Mouse (Mus musculus): ENCODE measurements around the gene Dusp2. TPM values are rescaled to one million over a fixed set of nuclear protein-coding genes. Genes with fewer than 3 reads are reported as not detected.

Gene Dusp2
- polyA plus RNA-seq, 1 experiment from 2014 or later, result 4.4 TPM

GRCm38 (mm10) chr2:127316431-127316830 lies 19.5 kb upstream of the Dusp2 start:
- Histone ChIP-seq H3K4me2 (no peak overlapping the region), H3K9me3 (ENCODE audit: control insufficient read depth, low read length) (no peaks in the 10 kb centered on the region), H3K4me3 (ENCODE audit: low read depth, low read length) (no peak overlapping the region), H3K27me3 (ENCODE audit: control insufficient read depth, insufficient read depth, low read length) (no peaks in the 10 kb centered on the region), H3K36me3 (ENCODE audit: control insufficient read depth, insufficient read depth, low read length) (no peaks in the 10 kb centered on the region), H3K27ac (ENCODE audit: low read depth, low read length) (no peak overlapping the region), H3K4me1 (ENCODE audit: control insufficient read depth, insufficient read depth, low read length) (no peaks in the 10 kb centered on the region), H3K9ac (ENCODE audit: low read length) (no peak overlapping the region)
- DNase-seq (ENCODE audit: low spot score, missing footprints) (no peak), ATAC-seq (ENCODE audit: low FRiP score) (no peak)
- 73% methylated on average over 5 of the region's 5 CpGs for WGBS

- Histone ChIP-seq H3K27me3 (ENCODE audit: control insufficient read depth, insufficient read depth, low read length) (no peaks in the 10 kb centered on the region), H3K4me3 (ENCODE audit: low read depth, low read length) (no peak overlapping the region), H3K9ac (ENCODE audit: low read length) (no peak overlapping the region), H3K9me3 (ENCODE audit: control insufficient read depth, low read length) (no peaks in the 10 kb centered on the region), H3K27ac (ENCODE audit: low read depth, low read length) (no peak overlapping the region), H3K4me2 (no peak overlapping the region), H3K4me1 (ENCODE audit: control insufficient read depth, insufficient read depth, low read length) (no peaks in the 10 kb centered on the region), H3K36me3 (ENCODE audit: control insufficient read depth, insufficient read depth, low read length) (no peaks in the 10 kb centered on the region)
- no peak for ATAC-seq (ENCODE audit: low FRiP score)
- 89% methylated on average over 4 of the region's 4 CpGs for WGBS
- DNase-seq (ENCODE audit: low spot score, missing footprints), result no peak
Observed at GRCm38 (mm10) chr2:127318136-127318535, 17.8 kb upstream of the Dusp2 start.

GRCm38 (mm10) chr2:127319071-127319470 lies 16.9 kb upstream of the Dusp2 start:
- ATAC-seq (ENCODE audit: low FRiP score), result no peak
- WGBS, result 80% methylated on average over 4 of the region's 4 CpGs
- no peaks in the 10 kb centered on the region for H3K9me3 ChIP-seq (ENCODE audit: control insufficient read depth, low read length)

GRCm38 (mm10) chr2:127322671-127323285 lies 13.2 kb upstream of the Dusp2 start:
- 84% methylated on average over 6 of the region's 6 CpGs for WGBS
- no peak overlapping the region for H3K4me2 ChIP-seq
- H3K36me3 ChIP-seq (ENCODE audit: control insufficient read depth, insufficient read depth, low read length), result no peaks in the 10 kb centered on the region
- DNase-seq (ENCODE audit: low spot score, missing footprints), result no peak
- no peak overlapping the region for H3K9ac ChIP-seq (ENCODE audit: low read length)
- H3K27me3 ChIP-seq (ENCODE audit: control insufficient read depth, insufficient read depth, low read length), result no peaks in the 10 kb centered on the region
- no peaks in the 10 kb centered on the region for H3K9me3 ChIP-seq (ENCODE audit: control insufficient read depth, low read length)
- no peak for ATAC-seq (ENCODE audit: low FRiP score)
- H3K4me1 ChIP-seq (ENCODE audit: control insufficient read depth, insufficient read depth, low read length), result no peaks in the 10 kb centered on the region
- no peak overlapping the region for H3K27ac ChIP-seq (ENCODE audit: low read depth, low read length)
- H3K4me3 ChIP-seq (ENCODE audit: low read depth, low read length), result no peak overlapping the region

More at GRCm38 (mm10) chr2:127319071-127319470, 16.9 kb upstream of the Dusp2 start:
- no peak overlapping the region for H3K4me3 ChIP-seq (ENCODE audit: low read depth, low read length)
- no peak for DNase-seq (ENCODE audit: low spot score, missing footprints)
- no peak overlapping the region for H3K27ac ChIP-seq (ENCODE audit: low read depth, low read length)
- H3K4me2 ChIP-seq, result no peak overlapping the region
- no peaks in the 10 kb centered on the region for H3K36me3 ChIP-seq (ENCODE audit: control insufficient read depth, insufficient read depth, low read length)
- no peaks in the 10 kb centered on the region for H3K4me1 ChIP-seq (ENCODE audit: control insufficient read depth, insufficient read depth, low read length)
- H3K9ac ChIP-seq (ENCODE audit: low read length), result no peak overlapping the region
- no peaks in the 10 kb centered on the region for H3K27me3 ChIP-seq (ENCODE audit: control insufficient read depth, insufficient read depth, low read length)

GRCm38 (mm10) chr2:127323667-127324066 lies 12.3 kb upstream of the Dusp2 start:
- DNase-seq (ENCODE audit: low spot score, missing footprints) (no peak), ATAC-seq (ENCODE audit: low FRiP score) (no peak)
- Histone ChIP-seq H3K27ac (ENCODE audit: low read depth, low read length) (no peak overlapping the region), H3K36me3 (ENCODE audit: control insufficient read depth, insufficient read depth, low read length) (no peaks in the 10 kb centered on the region), H3K27me3 (ENCODE audit: control insufficient read depth, insufficient read depth, low read length) (no peaks in the 10 kb centered on the region), H3K4me2 (no peak overlapping the region), H3K9me3 (ENCODE audit: control insufficient read depth, low read length) (no peaks in the 10 kb centered on the region), H3K4me1 (ENCODE audit: control insufficient read depth, insufficient read depth, low read length) (no peaks in the 10 kb centered on the region), H3K4me3 (ENCODE audit: low read depth, low read length) (no peak overlapping the region), H3K9ac (ENCODE audit: low read length) (no peak overlapping the region)
- 90% methylated on average over 1 of the region's 1 CpGs for WGBS

GRCm38 (mm10) chr2:127324456-127324855 lies 11.5 kb upstream of the Dusp2 start:
- Histone ChIP-seq H3K36me3 (ENCODE audit: control insufficient read depth, insufficient read depth, low read length) (no peaks in the 10 kb centered on the region), H3K27me3 (ENCODE audit: control insufficient read depth, insufficient read depth, low read length) (no peaks in the 10 kb centered on the region)

GRCm38 (mm10) chr2:127328090-127328851 lies 7.7 kb upstream of the Dusp2 start:
- no peak for ATAC-seq (ENCODE audit: low FRiP score)
- Histone ChIP-seq H3K9ac (ENCODE audit: low read length) (no peak overlapping the region), H3K9me3 (ENCODE audit: control insufficient read depth, low read length) (no peaks in the 10 kb centered on the region), H3K27me3 (ENCODE audit: control insufficient read depth, insufficient read depth, low read length) (no peaks in the 10 kb centered on the region), H3K4me3 (ENCODE audit: low read depth, low read length) (no peak overlapping the region), H3K36me3 (ENCODE audit: control insufficient read depth, insufficient read depth, low read length) (no peaks in the 10 kb centered on the region), H3K4me1 (ENCODE audit: control insufficient read depth, insufficient read depth, low read length) (no peaks in the 10 kb centered on the region), H3K27ac (ENCODE audit: low read depth, low read length) (no peak overlapping the region), H3K4me2 (no peak overlapping the region)
- no peak for DNase-seq (ENCODE audit: low spot score, missing footprints)
- 75% methylated on average over 12 of the region's 12 CpGs for WGBS

More at GRCm38 (mm10) chr2:127324456-127324855, 11.5 kb upstream of the Dusp2 start:
- no peak for DNase-seq (ENCODE audit: low spot score, missing footprints)
- Histone ChIP-seq H3K27ac (ENCODE audit: low read depth, low read length) (no peak overlapping the region), H3K4me1 (ENCODE audit: control insufficient read depth, insufficient read depth, low read length) (no peaks in the 10 kb centered on the region), H3K4me3 (ENCODE audit: low read depth, low read length) (no peak overlapping the region), H3K4me2 (no peak overlapping the region), H3K9me3 (ENCODE audit: control insufficient read depth, low read length) (no peaks in the 10 kb centered on the region), H3K9ac (ENCODE audit: low read length) (no peak overlapping the region)
- WGBS, result 79% methylated on average over 7 of the region's 7 CpGs
- no peak for ATAC-seq (ENCODE audit: low FRiP score)

- H3K4me3 ChIP-seq (ENCODE audit: low read depth, low read length), result no peak overlapping the region
- H3K27me3 ChIP-seq (ENCODE audit: control insufficient read depth, insufficient read depth, low read length), result peaks cover 24% of the 10 kb centered on the region
- H3K27ac ChIP-seq (ENCODE audit: low read depth, low read length), result no peak overlapping the region
- no peak overlapping the region for H3K9ac ChIP-seq (ENCODE audit: low read length)
- peaks cover 5% of the 10 kb centered on the region for H3K4me1 ChIP-seq (ENCODE audit: control insufficient read depth, insufficient read depth, low read length)
- no peaks in the 10 kb centered on the region for H3K9me3 ChIP-seq (ENCODE audit: control insufficient read depth, low read length)
- no peak overlapping the region for H3K4me2 ChIP-seq
- H3K36me3 ChIP-seq (ENCODE audit: control insufficient read depth, insufficient read depth, low read length), result no peaks in the 10 kb centered on the region
- no peak for ATAC-seq (ENCODE audit: low FRiP score)
- DNase-seq (ENCODE audit: low spot score, missing footprints), result no peak
- WGBS, result 83% methylated on average over 14 of the region's 14 CpGs
Observed at GRCm38 (mm10) chr2:127332807-127333570, 3.0 kb upstream of the Dusp2 start.
